Mouse (Mus musculus) bone marrow, adult 2 months (tissue): ENCODE data around the gene Efcab12. TPM values are rescaled to one million over a fixed set of nuclear protein-coding genes. Genes with fewer than 3 reads are reported as not detected.

Source experiments
- H3K27ac ChIP-seq: fragments of 200-500 bp; 2 replicates; pipeline ENCODE4 v1.5.1; 2012; ENCODE audit warnings: low read depth, mild to moderate bottlenecking, control low read depth, inconsistent platforms, low read length; ENCODE audit not compliant: control insufficient read depth, poor library complexity, insufficient read depth
- H3K4me1 ChIP-seq: fragments of 200-500 bp; 2 replicates; pipeline ENCODE4 v1.6.1; 2011; ENCODE audit warnings: low read length; ENCODE audit not compliant: control insufficient read depth, insufficient read depth
- H3K4me3 ChIP-seq: fragments of 200-500 bp; replicated peaks from 2 replicates; pipeline ENCODE3; 2011; ENCODE audit warnings: mild to moderate bottlenecking, low read depth, low read length, control low read depth; ENCODE audit not compliant: control insufficient read depth
- CTCF ChIP-seq: fragments of 200-500 bp; IDR thresholded peaks from 2 replicates; pipeline ENCODE4 v1.5.1; 2011; ENCODE audit warnings: low read length, control low read depth; ENCODE audit not compliant: control insufficient read depth, insufficient read depth
- POLR2A ChIP-seq: fragments of 200-500 bp; IDR thresholded peaks from 2 replicates; pipeline ENCODE4 v1.6.1; 2011; ENCODE audit warnings: low read depth, mild to moderate bottlenecking, control low read depth, low read length, borderline replicate concordance; ENCODE audit not compliant: control insufficient read depth
- WGBS: fragments of 180-500 bp; shearing (Covaris S2); methylation state at CpG from one replicate; pipeline ENCODE4 v1.1.7; 2018; 5-methylcytosine and 5-hydroxymethylcytosine counted together
- polyA plus RNA-seq: library from polyadenylated mRNA; stranded (reverse); fragments of >200 nt; gene quantifications from 2 replicates; pipeline ENCODE4 v1.2.4, GENCODE M21; 2011; ENCODE audit warnings: low replicate concordance; ENCODE audit not compliant: missing spikeins, insufficient read depth, insufficient read length

The Efcab12 gene
- polyA plus RNA-seq, 1 experiment: not detected

GRCm38 (mm10) chr6:115863340-115863841 is 25.2 kb upstream of the Efcab12 start:
- H3K4me3 ChIP-seq: no peak overlapping the region
- TF ChIP-seq POLR2A: no peak
- no peaks in the 10 kb centered on the region for H3K4me1 ChIP-seq
- no peak overlapping the region for H3K27ac ChIP-seq
- WGBS: 75% methylated on average over 7 of the region's 7 CpGs

GRCm38 (mm10) chr6:115860027-115860556 is 21.9 kb upstream of the Efcab12 start:
- TF ChIP-seq CTCF (no peak), POLR2A (no peak)

GRCm38 (mm10) chr6:115859258-115859657 is 21.0 kb upstream of the Efcab12 start:
- no peak overlapping the region for H3K27ac ChIP-seq
- H3K4me1 ChIP-seq: no peaks in the 10 kb centered on the region
- TF ChIP-seq POLR2A (no peak), CTCF (no peak)
- WGBS: 62% methylated on average over 4 of the region's 4 CpGs
- H3K4me3 ChIP-seq: no peak overlapping the region

More at GRCm38 (mm10) chr6:115860027-115860556, 21.9 kb upstream of the Efcab12 start:
- Histone ChIP-seq H3K27ac (no peak overlapping the region), H3K4me1 (no peaks in the 10 kb centered on the region), H3K4me3 (no peak overlapping the region)
- 71% methylated on average over 7 of the region's 7 CpGs for WGBS

GRCm38 (mm10) chr6:115856361-115856745 is 18.1 kb upstream of the Efcab12 start:
- TF ChIP-seq POLR2A (no peak), CTCF (no peak)
- Histone ChIP-seq H3K27ac (no peak overlapping the region), H3K4me3 (no peak overlapping the region), H3K4me1 (no peaks in the 10 kb centered on the region; the same call in 1 of the 2 replicates)
- WGBS: 85% methylated on average over 4 of the region's 4 CpGs

GRCm38 (mm10) chr6:115855733-115856360 is 17.6 kb upstream of the Efcab12 start:
- WGBS: 87% methylated on average over 3 of the region's 3 CpGs
- TF ChIP-seq CTCF (no peak), POLR2A (no peak)
- H3K4me1 ChIP-seq: no peaks in the 10 kb centered on the region; the same call in 1 of the 2 replicates
- H3K27ac ChIP-seq: no peak overlapping the region
- no peak overlapping the region for H3K4me3 ChIP-seq

GRCm38 (mm10) chr6:115854432-115854831 is 16.2 kb upstream of the Efcab12 start:
- H3K4me1 ChIP-seq: no peaks in the 10 kb centered on the region; the same call in 1 of the 2 replicates
- no peak for TF ChIP-seq POLR2A
- 0 out of 2 replicates have a peak, but pooled peaks have one; percentile 21 for TF ChIP-seq CTCF
- no peak overlapping the region for H3K4me3 ChIP-seq
- H3K27ac ChIP-seq: no peak overlapping the region
- WGBS: 79% methylated on average over 2 of the region's 2 CpGs

GRCm38 (mm10) chr6:115853985-115854384 is 15.8 kb upstream of the Efcab12 start:
- Histone ChIP-seq H3K27ac (no peak overlapping the region), H3K4me3 (no peak overlapping the region), H3K4me1 (no peaks in the 10 kb centered on the region; the same call in 1 of the 2 replicates)
- WGBS: 62% methylated on average over 7 of the region's 7 CpGs
- TF ChIP-seq CTCF: no peak
- TF ChIP-seq POLR2A: no peak

- under 1% methylated on average over 51 of the region's 51 CpGs for WGBS
- H3K4me3 ChIP-seq: peak within 1 kb of the TSS; percentile 95
- TF ChIP-seq CTCF: peak; percentile 23; the same call in 1 of the 2 replicates
- TF ChIP-seq POLR2A: peak; percentile 83
- peak within 1 kb of the TSS; percentile 85 for H3K27ac ChIP-seq
- no peaks in the 10 kb centered on the region; the same call in 1 of the 2 replicates for H3K4me1 ChIP-seq
These were observed 15.0 kb upstream of the Efcab12 start, which contains the start of the genes Mbd4 and Ift122 for GRCm38 (mm10) chr6:115853091-115853813. Gene Mbd4 (minus strand): TSS chr6:115853371. Gene Ift122 (plus strand): TSS chr6:115853470.
